Mouse (Mus musculus) right cerebral cortex, postnatal 4 days (tissue): Measurements from ENCODE around the gene Fgfr3.

Experiments
- DNase-seq: peaks from one replicate; pipeline ENCODE4 v3.0.0-alpha.2; 2022

Gene Fgfr3

GRCm38 (mm10) chr5:33721541-33722265, at the start of gene Fgfr3:
Fgfr3 (plus strand) TSS chr5:33721674.
- peak; percentile 51 for DNase-seq

DNA sequence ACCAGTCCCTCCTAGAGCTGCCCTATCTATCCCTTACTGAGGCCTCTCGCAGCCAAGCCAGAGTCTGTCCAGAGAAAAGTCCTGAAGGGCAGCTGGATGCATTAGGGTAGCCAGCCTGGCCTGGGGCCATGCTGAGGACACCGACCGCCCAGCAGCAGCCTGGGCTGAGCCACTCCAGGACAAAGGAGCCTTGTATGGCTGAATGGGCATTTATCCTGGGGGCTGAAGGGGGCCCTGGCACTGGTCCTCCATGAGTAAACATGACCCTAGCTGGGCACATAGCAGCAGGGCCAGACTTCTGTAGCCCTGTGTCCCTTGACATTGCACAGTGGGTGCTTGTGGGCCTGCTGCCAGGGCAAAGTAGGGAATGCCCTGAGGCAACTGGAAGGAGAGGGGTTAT, 47.0 kb upstream of the Fgfr3 start:
- peak; percentile 53 for DNase-seq

- peak; percentile 67 for DNase-seq
Observed at GRCm38 (mm10) chr5:33675964-33676363, 45.5 kb upstream of the Fgfr3 start.

DNA sequence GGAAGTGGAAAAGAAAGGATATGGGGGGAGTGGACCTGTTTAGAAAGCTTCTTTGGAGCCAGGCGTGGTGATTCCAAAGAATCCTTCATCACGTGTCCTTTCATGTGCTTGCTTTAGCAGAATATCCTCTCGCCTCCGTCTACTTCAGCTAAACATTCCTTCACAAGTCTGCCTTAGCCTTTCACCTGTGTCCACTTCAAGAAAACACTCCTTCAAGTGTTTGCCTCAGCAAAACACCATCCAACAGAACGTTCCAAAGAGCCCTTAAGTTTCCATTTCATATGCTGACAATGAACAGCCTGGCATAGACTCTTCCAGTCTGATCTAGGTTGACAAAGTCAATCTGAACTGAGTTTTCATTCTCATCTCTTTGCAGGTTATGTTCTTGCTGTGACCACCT, 43.2 kb upstream of the Fgfr3 start:
- DNase-seq = no peak

GRCm38 (mm10) chr5:33681044-33681443, 40.4 kb upstream of the Fgfr3 start:
- DNase-seq = no peak

GRCm38 (mm10) chr5:33681611-33682388, 39.7 kb upstream of the Fgfr3 start:
- no peak for DNase-seq

GRCm38 (mm10) chr5:33682963-33683362, 38.5 kb upstream of the Fgfr3 start:
- no peak for DNase-seq

GRCm38 (mm10) chr5:33683897-33684652, 37.4 kb upstream of the Fgfr3 start:
- DNase-seq = peak; percentile 33

DNA sequence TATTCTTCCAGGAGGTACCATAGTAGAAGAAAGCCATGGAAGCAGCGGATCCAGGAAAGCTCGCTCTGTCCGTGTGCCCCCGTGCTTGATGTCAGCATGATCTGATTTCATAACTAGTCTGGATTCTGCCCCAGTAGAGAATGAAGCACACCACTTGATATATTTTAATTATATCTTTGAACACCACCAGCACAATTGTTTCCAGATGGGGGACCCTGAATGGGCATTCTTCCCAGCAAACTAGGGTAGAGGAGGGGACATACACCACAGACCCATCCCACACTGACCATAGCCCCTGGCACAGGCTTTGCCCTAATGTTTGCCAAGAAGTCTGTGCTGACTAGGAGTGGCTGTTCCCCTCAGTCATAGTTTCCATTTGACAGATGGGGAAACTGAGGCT, 36.5 kb upstream of the Fgfr3 start:
- DNase-seq = no peak

DNA sequence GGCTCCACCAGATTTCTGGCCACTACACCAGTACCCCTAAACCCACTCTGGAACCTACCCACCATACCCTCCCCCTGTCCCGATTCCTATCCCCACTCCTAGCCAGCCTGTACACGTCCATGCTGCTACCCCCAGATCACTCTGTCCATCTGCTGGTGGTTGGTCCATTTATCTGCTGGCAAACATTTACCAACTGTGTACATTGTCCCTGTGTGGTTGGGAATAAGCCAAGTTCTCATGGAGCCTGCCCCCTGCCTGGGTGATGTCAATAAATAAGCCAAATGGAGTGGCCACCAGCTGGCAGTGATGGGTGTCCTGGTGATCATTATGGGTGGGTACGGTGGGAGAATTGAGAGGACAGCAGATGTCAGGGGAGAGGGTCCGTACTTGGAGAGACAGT, 34.3 kb upstream of the Fgfr3 start:
- no peak for DNase-seq

DNA sequence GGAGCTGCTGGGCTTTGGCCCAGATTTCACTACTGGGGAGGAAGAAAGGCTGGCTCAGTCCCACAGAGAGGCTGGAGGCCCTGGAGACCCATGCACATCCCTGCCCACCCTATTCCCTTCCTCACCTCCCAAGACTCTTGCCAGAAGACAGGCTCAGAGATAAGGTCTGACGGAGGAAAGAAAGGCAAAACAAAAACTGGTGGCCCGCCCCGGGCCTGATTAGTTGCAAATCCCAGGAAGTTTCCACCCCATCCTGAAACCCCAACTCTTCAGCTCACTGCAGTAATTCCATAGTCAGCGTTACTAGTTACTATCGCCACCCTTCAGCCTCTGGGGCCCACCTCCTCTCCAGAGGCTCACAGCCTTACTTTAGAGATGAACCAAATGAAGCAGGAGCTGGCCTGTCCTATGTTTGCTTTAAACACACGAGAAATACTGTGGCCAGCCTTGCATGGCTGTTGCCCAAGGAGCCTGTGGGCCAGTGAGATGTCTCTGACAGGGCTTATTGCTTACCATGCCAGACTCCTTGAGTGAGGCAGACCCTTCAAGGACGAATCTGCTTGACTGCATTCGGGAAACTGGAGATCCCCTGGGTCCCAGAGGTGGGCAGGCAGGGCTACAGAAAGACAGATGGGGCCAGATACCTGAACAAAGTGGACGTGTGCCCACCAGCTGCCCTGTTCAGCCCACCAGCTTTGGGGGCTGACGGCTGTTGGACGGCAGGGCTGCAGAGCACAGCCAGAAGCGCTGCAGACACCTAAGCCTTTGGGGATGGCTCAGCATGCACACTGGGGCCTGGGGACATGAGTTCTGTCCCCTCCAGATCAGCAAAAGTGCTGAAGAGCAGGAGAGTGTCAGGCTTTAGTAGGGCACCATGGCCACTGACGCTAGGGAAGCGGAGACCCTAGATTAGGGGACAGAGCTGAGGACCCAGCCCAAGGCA, 32.9 kb upstream of the Fgfr3 start:
- DNase-seq = no peak

DNA sequence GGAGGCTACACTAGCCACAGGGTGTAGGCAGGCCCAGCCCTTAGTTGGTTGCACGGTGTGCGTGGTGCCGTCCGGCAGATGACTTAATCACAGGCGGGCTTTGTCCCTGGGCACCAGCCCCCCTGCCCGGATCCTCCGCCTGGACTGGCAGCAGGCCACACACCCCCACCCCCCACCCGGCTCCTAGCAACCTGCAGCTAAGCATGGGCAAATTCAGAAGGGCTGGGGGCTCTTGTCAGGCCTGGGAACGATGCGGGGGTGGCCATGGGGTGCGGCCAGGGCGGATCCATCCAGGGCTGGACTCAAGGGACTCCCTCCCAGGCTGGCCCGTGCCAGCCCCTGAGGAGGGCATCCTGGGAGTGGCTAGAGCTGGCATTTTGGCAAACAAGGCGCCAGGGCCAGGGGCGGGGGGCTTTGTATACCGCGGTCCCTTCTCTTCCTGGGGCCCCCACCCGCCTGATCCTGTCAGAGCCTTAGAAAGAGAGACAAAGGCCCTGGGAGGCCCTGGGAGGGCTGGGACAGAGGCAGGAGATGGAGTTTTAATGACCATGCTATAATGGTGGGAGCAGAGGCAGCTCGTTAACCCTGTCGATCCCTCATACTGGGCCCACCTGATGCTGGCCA, 32.1 kb upstream of the Fgfr3 start:
- peak; percentile 46 for DNase-seq

GRCm38 (mm10) chr5:33689852-33690645, 31.4 kb upstream of the Fgfr3 start:
- no peak for DNase-seq

GRCm38 (mm10) chr5:33692393-33692792, 29.1 kb upstream of the Fgfr3 start:
- no peak for DNase-seq

DNA sequence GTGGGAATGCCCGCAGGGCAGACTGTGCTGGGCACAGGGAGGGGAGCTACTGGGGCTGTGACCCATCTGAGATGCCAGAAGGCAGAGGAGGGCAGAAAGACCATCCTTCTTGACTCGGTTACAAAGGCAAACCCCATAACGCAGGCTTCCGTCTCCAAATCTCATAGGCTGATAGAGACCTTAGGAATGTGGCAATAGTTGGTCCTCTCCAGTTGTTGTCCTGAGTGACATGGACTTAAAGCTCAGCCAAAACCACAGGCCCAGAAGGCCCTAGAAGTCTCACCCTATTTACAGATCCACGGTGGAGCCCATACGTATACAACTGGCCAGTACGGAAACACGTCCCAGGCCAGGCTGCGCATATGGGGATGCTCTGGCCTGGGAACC, 27.0 kb upstream of the Fgfr3 start:
- no peak for DNase-seq

DNA sequence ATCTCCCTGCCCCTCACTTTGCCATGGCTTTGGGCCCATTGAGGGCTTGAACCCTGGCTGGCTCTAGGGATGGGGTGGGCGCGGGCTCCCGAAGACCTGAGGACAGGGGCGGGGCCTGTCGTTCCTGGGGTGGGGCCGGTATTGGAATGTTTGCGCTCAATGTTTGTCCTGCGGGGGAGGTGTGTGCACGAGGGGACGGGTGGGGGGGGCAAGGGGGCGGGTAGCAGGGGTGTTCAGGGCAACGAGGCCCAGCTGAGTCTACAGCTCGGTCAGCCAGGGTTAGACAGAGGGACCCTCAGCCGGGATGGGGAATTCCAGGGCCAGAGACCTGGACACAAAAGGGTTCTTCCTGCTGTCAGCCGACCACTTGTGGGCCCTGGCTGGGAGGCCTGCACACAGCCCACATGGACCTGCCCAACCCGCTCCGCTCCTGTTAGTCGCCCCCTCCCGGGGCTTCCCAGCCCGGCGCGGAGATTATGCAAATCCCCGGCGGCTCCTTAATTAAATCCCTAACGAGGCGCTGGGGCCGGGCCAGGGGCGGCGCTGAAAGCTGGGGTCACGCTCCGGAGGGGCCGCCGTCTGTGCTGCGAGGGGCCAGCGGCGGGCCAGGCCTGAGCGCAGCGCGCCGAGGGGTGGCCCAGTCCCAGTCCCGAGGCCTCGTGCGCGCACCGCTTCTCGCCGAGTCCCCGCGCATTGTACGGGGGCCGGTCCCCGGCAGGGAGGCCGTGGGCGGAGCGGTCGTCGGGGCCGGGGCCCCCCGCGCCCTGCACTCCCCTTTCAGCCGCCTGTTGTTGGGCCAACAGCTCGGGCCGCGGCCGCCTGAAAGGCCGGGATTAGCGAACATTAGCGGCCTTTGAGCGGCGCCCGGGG, 26.4 kb upstream of the Fgfr3 start:
- peak; percentile 75 for DNase-seq

DNA sequence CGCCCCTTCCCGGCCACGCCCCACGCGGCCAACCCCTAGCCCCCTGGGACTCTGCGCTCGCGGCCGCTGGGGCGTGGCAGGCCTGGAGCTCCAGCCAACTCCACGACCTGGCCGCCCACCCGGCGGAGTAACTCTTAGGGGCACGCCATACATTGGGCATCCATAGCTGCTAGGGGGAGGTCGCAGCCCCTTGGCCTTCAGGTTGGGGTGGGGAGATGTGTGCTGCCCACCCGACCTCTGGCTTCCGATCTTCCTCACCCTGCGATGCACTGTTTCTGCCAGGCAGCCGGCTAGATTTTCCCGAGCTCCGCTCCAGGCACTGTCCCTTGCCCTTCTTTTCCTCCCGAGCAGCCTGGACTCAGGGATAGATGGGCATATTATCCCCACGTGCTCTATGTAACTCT, 25.8 kb upstream of the Fgfr3 start:
- DNase-seq = no peak

DNA sequence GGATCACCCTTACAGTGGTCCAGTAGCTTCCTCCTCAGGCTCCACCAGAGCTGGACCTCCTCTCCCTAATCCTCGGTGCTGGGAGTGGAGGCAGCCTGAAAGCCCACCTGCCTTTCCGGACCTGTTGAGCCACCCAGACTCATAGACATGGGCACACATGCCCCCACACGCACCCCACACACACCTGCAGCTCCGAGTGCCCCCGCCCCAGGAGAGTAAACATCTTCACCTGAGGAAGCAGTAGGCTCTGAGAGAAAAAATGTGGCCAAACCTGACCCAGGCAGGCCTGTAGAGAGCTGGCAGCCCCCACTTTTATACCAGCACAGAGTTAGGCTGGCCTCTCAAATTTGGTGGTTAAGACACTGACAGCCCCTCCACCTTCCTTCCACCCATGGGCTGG, 25.0 kb upstream of the Fgfr3 start:
- no peak for DNase-seq

DNA sequence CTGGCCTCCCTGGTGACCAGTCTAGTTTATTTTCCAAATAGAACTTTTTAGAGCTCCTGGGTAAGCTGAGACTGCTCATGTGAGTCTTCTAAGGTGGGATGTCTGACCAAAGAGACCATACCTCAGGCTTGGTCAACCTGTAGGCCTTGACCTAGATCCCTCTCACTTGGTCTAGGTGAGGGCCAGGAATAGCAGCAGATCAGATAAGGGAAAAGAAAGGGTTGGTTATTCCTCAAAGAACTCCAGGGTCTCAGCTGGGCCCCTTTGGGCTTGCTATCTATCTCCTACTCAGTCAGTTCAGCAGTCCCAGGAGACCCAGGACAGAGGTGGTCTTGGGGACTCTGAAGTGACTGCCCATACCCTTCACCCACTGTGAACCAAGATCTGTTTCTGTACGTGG, 23.9 kb upstream of the Fgfr3 start:
- DNase-seq = no peak

DNA sequence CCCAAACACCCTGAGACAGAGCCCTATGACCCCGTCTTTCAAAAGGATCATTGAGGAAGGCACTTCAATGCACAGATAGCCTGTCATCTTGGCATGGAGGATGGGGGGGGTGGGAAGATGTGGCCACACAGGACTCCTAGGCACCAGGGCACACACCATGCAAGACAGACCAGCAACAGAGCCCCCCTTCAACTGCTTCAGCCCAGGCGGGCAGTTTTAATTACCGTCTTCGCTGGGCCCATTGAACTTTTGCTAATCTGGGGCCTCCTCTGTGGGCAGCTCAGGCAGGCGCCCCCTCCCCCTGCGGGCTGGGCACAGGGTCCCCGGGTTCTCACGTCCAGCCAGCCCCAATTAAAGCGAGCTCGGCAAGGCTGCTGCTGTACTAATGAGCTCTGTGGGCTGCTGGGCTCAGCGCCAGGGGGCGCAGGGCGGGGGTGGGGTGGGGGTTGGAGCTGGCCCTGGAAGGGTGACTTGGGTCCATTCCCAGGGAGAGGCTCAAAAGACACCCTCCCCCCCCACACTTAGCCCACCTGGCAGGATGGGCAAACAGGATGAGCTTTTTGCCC, 23.4 kb upstream of the Fgfr3 start:
- peak; percentile 65 for DNase-seq
